Mouse (Mus musculus): ENCODE results near the gene Zfp853.
A peak's percentile ranks its signal among the peaks of the same experiment; 100 is the strongest.

DNA sequence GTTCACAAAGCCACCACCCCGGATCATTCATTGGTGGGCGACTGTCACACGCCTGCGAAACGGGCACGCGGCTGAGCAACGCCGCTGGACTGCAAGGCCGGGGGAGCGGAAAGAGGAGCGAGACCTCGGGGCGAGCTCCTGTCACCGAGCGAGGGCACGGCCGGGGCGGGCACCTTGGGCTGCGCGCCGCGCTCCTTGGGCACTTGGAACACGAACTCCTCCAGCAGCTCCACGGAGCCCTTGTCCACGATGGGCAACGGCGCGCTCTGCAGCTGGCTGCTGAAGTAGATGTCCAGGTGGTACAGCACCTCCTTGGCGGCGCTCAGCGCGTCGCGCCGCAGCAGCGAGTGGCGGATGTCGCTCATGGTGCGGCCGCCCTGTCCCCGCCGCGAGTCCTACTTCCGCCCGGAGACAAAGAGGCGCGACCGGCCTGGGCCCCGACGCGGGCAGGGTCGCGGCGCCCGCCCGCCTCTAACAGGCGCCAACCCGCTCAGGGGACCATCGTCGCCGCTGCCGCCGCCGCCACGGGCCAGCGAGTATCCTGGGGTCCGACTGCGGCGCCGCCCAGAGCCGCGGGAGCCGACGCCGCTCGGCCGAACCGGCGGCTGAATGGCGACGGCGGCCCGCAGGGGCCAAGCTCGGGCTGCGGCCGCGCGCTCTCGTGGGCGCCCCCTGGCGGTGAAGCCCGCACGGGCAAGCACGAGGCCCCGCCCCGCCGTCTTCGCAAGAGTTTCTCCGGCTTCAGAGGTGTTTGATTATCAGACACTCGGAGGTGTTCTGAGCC lies 21.5 kb upstream of the Zfp853 start, which contains the start of gene E130309D02Rik:
- TF ChIP-seq POLR2A (IDR thresholded peaks at IDR 0.05; ENCODE audit: low read depth, low read length), result no peak
- TF ChIP-seq CTCF (conservative IDR thresholded peaks at IDR 0.05; ENCODE audit: insufficient read depth, insufficient read length, low read depth, low read length), result peak; percentile 65
